Mouse (Mus musculus) hindbrain, embryonic 11.5 days (tissue): Measurements from ENCODE around the gene Boc. TPM values are rescaled to one million over a fixed set of nuclear protein-coding genes. Genes with fewer than 3 reads are reported as not detected.
"Not testable (repeated sequence)": the region's sequence is repeated elsewhere in the genome, so short reads cannot be mapped to it uniquely, and the experiment has no call there.

ENCODE experiments used
- ATAC-seq: fragments of 200-750 bp; cut with Nextera tagmentation; 2 replicates; pipeline ENCODE4 v1.8.0; 2017; ENCODE audit warnings: mild to moderate bottlenecking, moderate TSS enrichment, moderate library complexity; ENCODE audit not compliant: low FRiP score
- DNase-seq: peaks from one replicate; pipeline ENCODE4 v3.0.0-alpha.2; 2015; ENCODE audit warnings: low spot score
- H3K27ac ChIP-seq: fragments of 300-500 bp; sonication (generic); 2 replicates; pipeline ENCODE4 v1.5.1; 2014; ENCODE audit warnings: mild to moderate bottlenecking, low read depth, low read length
- H3K27me3 ChIP-seq: fragments of 300-500 bp; sonication (generic); 2 replicates; pipeline ENCODE4 v1.6.1; 2014; ENCODE audit warnings: mild to moderate bottlenecking, low read length, moderate library complexity, mixed read lengths; ENCODE audit not compliant: control insufficient read depth, insufficient read depth
- H3K36me3 ChIP-seq: fragments of 300-500 bp; sonication (generic); 2 replicates; pipeline ENCODE4 v1.6.1; 2014; ENCODE audit warnings: mild to moderate bottlenecking, low read length, moderate library complexity, mixed read lengths; ENCODE audit not compliant: control insufficient read depth, insufficient read depth
- H3K4me1 ChIP-seq: fragments of 300-500 bp; sonication (generic); replicated peaks from 2 replicates; pipeline ENCODE4 v1.6.1; 2014; ENCODE audit warnings: low read length, mixed read lengths; ENCODE audit not compliant: control insufficient read depth, insufficient read depth
- H3K4me2 ChIP-seq: fragments of 300-500 bp; sonication (generic); replicated peaks from 2 replicates; pipeline ENCODE4 v1.6.1; 2014; ENCODE audit warnings: mild to moderate bottlenecking, low read depth, low read length
- H3K4me3 ChIP-seq: fragments of 300-500 bp; sonication (generic); 2 replicates; pipeline ENCODE4 v1.5.1; 2014; ENCODE audit warnings: low read depth, low read length
- H3K9ac ChIP-seq: fragments of 300-500 bp; sonication (generic); 2 replicates; pipeline ENCODE4 v1.6.1; 2014; ENCODE audit warnings: low read depth, low read length
- H3K9me3 ChIP-seq: fragments of 300-500 bp; sonication (generic); 2 replicates; pipeline ENCODE4 v1.6.1; 2016; ENCODE audit warnings: low read length; ENCODE audit not compliant: control insufficient read depth
- WGBS: fragments of 180-500 bp; shearing (Covaris S2); extraction: QIAGEN DNeasy Blood & Tissue Kit; methylation state at CpG from one replicate; pipeline ENCODE4 v1.1.7; 2014; 5-methylcytosine and 5-hydroxymethylcytosine counted together
- polyA plus RNA-seq: library from polyadenylated mRNA; unstranded; fragments of >200 nt; fragmentation: Nextera tagmentation; extraction: Ambion mirVana; gene quantifications from 2 replicates; pipeline ENCODE4 v1.2.1, GENCODE M21; 2014

The Boc gene
- polyA plus RNA-seq, 1 experiment from 2014 or later: 34.3 TPM

- H3K27ac ChIP-seq: no peak overlapping the region
- WGBS: 90% methylated on average over 5 of the region's 5 CpGs
- no peak overlapping the region for H3K4me2 ChIP-seq
- H3K27me3 ChIP-seq: no peaks in the 10 kb centered on the region
- H3K9me3 ChIP-seq: no peaks in the 10 kb centered on the region
- H3K4me1 ChIP-seq: no peaks in the 10 kb centered on the region
- H3K4me3 ChIP-seq: no peak overlapping the region
- H3K9ac ChIP-seq: no peak overlapping the region
- ATAC-seq (no peak), DNase-seq (no peak)
- no peaks in the 10 kb centered on the region for H3K36me3 ChIP-seq
Measured at GRCm38 (mm10) chr16:44460922-44461321, 97.8 kb downstream of the Boc start.

GRCm38 (mm10) chr16:44458826-44459225 is 99.9 kb downstream of the Boc start:
- DNase-seq (no peak), ATAC-seq (no peak)
- Histone ChIP-seq H3K9me3 (no peaks in the 10 kb centered on the region), H3K4me1 (no peaks in the 10 kb centered on the region), H3K4me3 (no peak overlapping the region), H3K27me3 (no peaks in the 10 kb centered on the region), H3K36me3 (no peaks in the 10 kb centered on the region), H3K9ac (no peak overlapping the region), H3K4me2 (no peak overlapping the region), H3K27ac (no peak overlapping the region)
- 96% methylated on average over 2 of the region's 2 CpGs for WGBS

DNA sequence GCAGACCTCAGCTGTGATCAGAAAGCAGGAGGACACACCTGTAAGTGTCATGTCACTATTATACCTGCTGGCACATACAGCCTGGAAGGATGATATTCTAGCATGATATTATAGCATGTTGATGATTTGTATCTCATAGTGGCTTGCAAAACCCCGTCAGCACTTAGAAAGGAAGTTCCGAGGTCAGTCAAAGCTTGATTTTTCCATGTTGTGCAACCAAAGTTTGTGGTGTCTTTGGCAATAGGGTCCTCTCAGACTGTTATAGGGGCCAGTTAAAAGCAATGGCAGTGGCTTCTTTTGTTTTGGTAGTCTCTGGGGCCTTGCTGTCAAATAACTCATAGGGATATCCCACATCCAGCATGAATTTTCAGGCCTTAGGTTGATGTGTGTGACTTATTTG is 100.8 kb downstream of the Boc start:
- Histone ChIP-seq H3K9me3 (no peaks in the 10 kb centered on the region), H3K27me3 (no peaks in the 10 kb centered on the region), H3K4me3 (no peak overlapping the region), H3K27ac (no peak overlapping the region), H3K9ac (no peak overlapping the region), H3K4me2 (no peak overlapping the region), H3K36me3 (no peaks in the 10 kb centered on the region), H3K4me1 (no peaks in the 10 kb centered on the region)
- WGBS: 95% methylated on average over 2 of the region's 2 CpGs
- DNase-seq (no peak), ATAC-seq (no peak)

- not testable (repeated sequence) for H3K4me1 ChIP-seq, ATAC-seq, DNase-seq
Measured at GRCm38 (mm10) chr16:44441913-44442312, 116.8 kb downstream of the Boc start.

GRCm38 (mm10) chr16:44435481-44435880 is 123.2 kb downstream of the Boc start:
- no peaks in the 10 kb centered on the region for H3K27me3 ChIP-seq
- DNase-seq: no peak
- no peaks in the 10 kb centered on the region for H3K36me3 ChIP-seq
- 63% methylated on average over 4 of the region's 4 CpGs for WGBS
- H3K27ac ChIP-seq: no peak overlapping the region
- ATAC-seq: no peak
- no peak overlapping the region for H3K4me3 ChIP-seq
- H3K9me3 ChIP-seq: no peaks in the 10 kb centered on the region
- no peak overlapping the region for H3K9ac ChIP-seq
- no peaks in the 10 kb centered on the region for H3K4me1 ChIP-seq
- no peak overlapping the region for H3K4me2 ChIP-seq

More at GRCm38 (mm10) chr16:44441913-44442312, 116.8 kb downstream of the Boc start:
- H3K27me3 ChIP-seq, H3K4me3 ChIP-seq, H3K36me3 ChIP-seq, H3K9me3 ChIP-seq, H3K4me2 ChIP-seq, H3K9ac ChIP-seq, H3K27ac ChIP-seq: not testable (repeated sequence)
- 97% methylated on average over 15 of the region's 15 CpGs for WGBS

Other genes with a start within 250 kb of the Boc start
- gene Sidt1, start 225.7 kb downstream of the Boc start, polyA plus RNA-seq: 0.20 and 0.28 TPM in 2 replicates
- 27.2 and 30.1 TPM in 2 replicates for gene Spice1, start 211.8 kb downstream of the Boc start, polyA plus RNA-seq
- gene Cfap44, start 164.1 kb downstream of the Boc start, polyA plus RNA-seq: 2.7 and 6.7 TPM in 2 replicates
- 10.6 and 13.1 TPM in 2 replicates for gene Nepro, start 165.4 kb upstream of the Boc start, polyA plus RNA-seq
- 29.4 and 32.9 TPM in 2 replicates for gene Gtpbp8, start 187.5 kb upstream of the Boc start, polyA plus RNA-seq
- 0.64 and 0.94 TPM in 2 replicates for gene Cd200r1, start 206.8 kb upstream of the Boc start, polyA plus RNA-seq